Mouse (Mus musculus): Measurements from ENCODE around the gene Mark3. TPM values are rescaled to one million over a fixed set of nuclear protein-coding genes. Genes with fewer than 3 reads are reported as not detected.
A peak's percentile ranks its signal among the peaks of the same experiment; 100 is the strongest.

The Mark3 gene
- total RNA-seq, 4 experiments from 2014 or later: 89.3 to 107 (median 96.8) TPM

DNA sequence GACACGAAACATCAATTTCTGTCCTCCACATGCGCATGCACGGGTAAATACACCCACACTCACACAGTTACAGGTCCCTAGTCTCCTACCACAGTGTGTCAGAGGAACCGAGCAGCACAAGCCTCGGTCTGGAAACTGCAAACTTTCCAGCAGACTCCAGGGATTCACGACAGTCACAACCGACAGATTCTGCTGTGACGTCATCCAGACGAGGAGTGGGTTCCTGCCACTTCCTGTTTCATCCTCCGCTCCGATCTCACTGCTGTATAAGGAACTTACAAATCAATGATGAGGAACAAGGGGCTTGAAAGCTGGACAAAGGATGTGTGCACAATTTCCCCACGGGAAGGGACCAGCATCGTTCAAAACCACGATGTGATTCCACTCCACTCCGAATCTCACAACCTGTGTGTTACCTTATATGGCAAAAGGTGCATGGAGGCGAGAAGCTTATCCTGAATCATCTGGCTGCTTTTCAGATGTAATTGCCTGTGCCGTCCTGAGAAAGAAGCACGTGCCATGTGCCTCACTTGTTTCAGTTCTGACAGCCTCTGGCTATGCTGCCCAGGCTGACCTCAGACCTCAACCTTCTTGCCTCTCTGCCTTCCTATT, 14.6 kb upstream of the Mark3 start:
- DNase-seq (ENCODE audit: low spot score in 2 of 2): peak; percentile 67 to 70

DNA sequence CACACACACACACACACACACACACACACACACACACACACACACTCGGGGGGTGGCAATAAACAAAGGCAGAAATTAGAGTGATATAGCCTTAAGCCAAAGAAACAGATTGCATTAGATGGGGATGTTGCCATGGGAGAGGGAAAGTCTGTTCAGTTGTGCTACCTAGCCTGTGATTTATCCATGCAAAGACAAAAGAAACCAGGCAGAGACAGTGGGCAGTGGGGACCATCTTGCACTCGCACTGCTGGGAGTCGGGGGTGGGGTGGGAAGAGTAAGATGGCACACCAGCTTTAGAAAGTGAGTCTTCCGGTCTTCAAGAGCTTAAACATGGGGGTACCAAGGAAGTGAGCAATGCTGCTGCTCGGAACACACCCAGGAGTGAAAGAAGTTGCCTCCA, 14.0 kb upstream of the Mark3 start:
- peak; percentile 33 to 38 for DNase-seq (ENCODE audit: low spot score in 2 of 2)

DNA sequence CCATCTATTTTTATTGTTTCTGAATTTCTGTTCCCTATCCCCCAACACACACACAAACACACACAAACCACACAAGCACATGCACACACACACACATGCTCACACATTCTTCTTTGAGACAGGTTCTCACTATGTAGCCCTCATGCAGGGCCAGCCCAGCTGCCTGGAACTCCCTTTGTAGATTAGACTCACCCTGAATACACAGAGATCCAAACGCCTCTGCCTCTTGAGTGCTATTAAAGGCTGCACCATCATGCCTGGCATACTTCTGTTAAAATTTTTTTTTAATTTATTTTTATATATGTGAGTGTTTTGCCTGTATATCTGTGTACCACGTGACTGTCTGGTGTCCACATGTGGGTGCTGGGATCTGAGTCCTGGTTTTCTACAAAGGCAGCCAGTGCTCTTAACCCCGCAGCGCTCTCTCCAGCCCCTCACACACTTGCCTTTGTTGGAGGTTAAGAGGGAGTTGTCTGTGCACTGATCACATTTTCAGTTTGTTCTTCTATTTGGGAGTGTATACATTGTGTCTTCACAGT, 12.0 kb upstream of the Mark3 start:
- DNase-seq (ENCODE audit: low spot score in 2 of 2): no peak

DNA sequence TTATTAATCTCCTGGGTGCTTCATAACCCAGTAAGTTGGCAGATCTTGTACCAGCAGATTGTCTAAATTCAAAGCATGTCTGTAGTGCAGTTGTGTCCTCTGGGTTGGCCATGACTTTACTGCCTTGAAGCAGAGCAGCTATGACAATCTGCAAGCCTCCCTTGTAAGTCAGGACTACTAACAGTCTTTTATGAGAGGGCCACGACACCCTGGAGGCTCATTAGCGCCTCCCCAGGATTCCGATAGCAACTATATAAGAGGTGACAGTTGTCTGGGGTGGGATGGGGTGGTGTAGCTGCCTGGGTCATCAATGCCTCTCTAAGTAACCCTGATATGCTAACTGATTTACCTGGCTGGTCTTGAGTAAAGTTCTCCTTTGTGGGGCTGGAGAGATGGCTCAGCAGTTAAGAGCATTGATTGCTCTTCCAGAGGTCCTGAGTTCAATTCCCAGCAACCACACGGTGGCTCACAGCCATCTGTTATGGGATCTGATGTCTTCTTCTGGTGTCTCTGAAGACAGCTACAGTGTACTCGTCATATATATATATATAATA, 11.2 kb upstream of the Mark3 start:
- DNase-seq (ENCODE audit: low spot score in 2 of 2): no peak

DNA sequence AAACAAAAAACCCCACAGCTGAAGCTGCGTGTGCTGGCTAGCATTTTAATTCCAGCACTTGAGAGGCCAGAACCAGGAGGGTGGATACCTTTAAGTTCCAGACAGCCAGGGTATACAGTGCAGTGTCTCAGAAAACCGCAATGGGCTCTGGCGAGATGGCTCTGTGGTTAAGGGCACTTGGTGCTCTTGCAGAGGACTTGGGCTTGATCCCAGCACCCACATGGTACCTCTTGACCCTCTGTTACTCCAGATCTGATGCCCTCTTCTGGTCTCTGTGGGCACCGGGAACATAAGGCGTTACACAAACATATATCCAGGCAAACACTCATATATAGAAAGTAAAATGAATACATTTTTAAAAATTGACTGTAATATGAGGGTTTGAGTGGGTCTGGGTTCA, 9.0 kb upstream of the Mark3 start:
- no peak for DNase-seq (ENCODE audit: low spot score in 2 of 2)

DNA sequence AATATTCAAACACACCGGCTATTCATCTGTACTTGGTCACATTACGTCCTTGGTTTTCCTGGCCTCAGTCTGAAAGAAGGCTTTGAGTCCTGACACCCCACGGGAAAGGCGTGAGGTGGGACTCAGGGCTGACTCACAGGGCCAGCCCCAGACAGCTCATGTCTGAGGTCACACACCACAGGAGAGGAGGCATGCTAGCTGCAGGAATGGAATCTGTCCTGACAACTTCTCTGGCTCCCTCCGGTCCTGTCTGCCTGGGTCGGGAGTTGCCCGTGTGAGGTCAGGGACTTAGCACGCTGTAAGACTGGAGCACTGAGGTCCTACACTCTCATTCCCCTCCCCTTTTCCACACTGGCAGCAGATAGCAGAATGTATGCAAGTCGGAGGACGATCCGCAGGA, 5.5 kb upstream of the Mark3 start:
- DNase-seq (ENCODE audit: low spot score in 2 of 2): no peak

DNA sequence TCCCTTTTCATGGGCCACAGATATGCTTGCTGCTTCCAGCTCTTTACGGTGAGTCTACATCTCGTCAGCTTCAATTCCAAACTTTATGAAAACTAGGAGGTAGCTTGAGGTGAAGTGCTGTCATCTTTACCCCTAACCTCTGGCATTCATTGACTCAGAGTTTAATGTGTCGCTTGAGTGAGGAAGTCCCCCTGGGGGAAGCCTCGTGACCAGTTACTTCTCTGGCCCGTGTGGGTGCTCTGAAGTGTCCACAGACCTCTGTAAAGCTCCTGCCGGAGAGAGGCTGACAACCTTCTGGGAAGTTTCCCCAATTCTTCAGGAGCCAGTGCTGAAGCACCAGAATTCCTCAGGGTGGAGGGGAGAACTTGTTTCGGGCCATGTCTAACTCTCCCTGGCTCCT, 1.9 kb upstream of the Mark3 start:
- DNase-seq (ENCODE audit: low spot score in 2 of 2): no peak

DNA sequence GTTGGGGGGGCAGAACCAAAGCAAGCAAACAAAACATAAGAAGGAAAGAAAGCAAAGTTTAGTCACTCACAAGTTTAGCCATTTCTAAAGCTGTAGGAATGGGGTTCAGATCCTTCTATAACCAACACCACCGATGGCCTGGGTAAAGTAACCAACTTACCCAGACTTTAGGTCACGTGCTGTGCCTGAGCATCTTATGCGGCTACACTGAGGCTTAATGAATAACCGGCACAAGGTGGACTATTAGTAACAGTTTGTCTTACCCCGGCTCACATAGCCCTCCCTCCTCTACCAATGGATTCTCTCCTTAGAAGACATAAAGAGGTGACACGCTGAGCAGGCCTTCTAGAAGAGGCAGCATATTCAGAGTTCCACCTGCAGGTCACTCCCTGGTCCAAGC, 1.0 kb upstream of the Mark3 start:
- no peak for DNase-seq (ENCODE audit: low spot score in 2 of 2)

DNA sequence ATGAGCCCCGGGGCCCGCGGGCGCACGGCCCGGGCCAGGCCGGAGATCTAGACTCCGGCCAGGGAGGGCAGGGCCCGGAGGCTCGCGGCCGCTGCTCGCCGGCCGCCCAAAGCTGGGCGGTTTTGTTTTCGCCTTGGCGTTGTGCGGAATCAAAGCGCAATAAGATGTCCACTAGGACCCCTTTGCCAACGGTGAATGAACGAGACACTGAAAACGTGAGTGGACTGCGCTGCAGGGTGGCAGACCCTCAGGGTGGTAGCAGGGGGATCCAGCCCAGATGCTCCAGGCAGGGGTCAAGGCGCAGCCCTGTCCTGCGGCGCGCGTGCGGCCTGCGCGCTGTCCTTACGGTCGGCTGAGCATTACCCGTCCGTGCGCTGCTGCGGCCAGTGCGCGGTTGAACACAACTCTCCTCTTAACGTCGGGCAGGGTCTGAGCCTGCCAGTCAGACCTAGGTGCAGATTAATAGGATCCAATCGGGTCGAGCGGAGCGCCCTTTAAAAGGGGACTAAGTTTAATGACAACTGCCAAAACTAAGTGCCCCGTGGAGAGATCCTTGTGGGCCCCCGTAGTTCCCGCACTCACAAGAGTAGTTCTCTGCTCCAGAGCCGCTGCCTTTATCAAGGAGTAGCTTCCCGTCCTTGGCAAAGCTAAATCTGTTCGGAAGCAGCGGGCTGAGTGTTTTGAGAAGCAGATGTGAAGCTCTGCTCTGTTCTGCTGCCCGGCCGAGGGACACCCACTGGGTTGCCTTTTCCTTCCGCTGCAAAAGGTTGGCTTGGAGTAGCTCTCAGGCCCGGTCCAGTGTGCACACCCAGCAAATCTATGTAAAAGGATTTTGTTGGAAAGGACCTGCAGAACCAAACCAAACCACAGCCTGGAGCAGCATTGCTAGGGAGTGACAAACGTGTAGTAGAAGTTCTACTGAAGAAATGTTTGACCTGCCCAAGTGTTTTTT, 840 bp downstream of the Mark3 start:
- DNase-seq (ENCODE audit: low spot score in 2 of 2): no peak

DNA sequence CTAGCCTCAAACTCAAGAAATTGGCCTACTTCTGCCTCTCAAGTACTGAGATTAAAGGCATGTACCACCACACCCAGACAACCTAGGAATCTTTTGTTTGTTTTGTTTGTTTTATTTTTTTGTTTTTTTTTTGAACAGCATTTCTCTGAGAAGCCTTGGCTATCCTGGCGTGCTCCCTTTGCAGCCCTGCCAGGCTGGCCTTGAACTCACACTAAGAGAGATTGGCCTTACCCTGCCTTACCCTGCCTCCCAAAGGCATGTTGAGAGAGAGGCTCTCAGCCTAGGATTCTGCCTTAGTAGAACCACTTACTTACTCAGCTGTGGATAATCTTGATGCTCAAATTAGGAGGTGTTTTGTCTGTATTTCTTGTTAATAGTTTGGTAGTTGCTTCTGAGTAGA, 8.7 kb downstream of the Mark3 start:
- DNase-seq (ENCODE audit: low spot score in 2 of 2): no peak

DNA sequence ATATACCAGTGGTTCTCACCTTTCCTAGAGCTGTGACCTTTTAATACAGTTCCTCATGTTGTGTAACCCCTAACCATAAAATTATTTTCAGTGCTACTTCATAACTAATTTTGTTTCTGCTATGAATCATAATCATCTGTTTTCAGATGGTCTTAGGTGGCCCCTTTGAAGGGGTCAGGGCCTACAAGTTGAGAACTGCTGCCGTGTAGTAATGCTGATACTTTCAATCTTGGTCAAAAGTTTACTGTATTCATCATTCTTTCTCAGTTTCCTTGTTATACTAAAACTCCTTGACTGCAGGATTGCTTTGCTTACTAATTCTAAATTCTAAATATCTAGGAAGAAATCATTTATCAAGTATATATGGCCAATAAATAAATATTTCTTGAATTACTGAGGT, 10.1 kb downstream of the Mark3 start:
- DNase-seq (ENCODE audit: low spot score in 2 of 2): no peak

DNA sequence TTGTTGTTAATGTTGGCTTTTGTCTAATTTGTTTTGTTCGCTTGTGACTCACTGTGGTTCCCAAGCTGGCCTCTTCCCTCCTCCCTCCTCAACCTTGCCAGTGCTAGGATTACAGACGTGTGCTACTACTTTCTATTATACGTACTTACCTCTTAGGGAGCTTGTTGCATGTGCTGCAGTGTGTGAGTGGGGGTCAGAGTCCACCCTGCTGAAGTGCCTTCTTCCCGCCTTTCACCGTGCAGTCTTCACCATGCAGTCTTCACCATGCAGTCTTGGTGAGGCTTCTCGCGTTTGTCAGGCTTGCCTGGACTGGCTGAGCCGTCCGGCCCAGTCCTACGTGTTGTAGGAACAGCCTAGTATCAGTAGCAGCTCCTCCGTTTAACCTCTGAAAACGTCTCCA, 12.9 kb downstream of the Mark3 start:
- DNase-seq (ENCODE audit: low spot score in 2 of 2): no peak

DNA sequence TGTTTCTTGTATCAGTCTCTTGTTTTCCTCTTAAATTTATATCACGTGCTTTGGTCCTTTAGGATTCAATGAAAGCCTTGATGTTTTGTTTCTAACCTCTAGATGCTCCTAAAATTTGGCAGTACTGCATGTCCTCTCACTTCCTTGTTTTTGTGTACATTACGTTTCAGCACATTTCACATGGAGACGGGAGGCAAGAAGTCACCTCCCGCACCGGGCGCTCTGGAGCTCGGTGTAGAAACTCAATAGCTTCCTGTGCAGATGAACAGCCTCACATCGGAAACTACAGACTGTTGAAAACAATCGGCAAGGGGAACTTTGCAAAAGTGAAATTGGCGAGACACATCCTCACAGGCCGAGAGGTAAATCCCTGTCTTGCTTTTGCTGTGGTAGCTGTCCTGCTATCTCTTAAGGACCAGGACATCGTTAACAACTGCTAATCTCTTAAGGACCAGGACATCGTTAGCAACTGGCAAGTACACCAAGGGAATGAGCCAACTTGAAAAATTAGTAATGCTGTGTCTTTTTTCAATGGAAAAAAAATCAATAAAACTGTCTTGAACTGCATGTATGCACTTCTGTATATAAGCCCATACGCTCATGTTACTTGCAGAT, 18.2 kb downstream of the Mark3 start:
- DNase-seq (ENCODE audit: low spot score in 2 of 2): no peak

DNA sequence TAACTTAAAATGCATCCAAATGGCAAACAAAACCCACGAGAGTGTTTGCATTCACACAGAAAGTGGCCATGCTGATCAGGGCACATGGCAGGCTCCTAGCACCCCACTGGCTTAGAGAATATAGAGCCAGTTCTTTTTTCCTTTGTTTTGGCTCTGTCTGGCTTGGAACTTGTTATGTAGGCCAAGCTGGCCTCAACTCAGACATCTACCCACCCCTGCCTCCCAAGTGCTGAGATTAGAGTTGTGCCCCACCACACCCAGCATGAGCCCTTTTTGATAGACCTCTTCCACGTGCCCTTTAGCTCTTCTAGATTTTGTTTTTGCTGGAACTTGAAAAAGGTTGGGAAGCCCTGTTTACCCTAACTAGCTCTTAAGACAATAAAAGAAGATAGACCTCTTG, 19.5 kb downstream of the Mark3 start:
- DNase-seq (ENCODE audit: low spot score in 2 of 2): no peak

DNA sequence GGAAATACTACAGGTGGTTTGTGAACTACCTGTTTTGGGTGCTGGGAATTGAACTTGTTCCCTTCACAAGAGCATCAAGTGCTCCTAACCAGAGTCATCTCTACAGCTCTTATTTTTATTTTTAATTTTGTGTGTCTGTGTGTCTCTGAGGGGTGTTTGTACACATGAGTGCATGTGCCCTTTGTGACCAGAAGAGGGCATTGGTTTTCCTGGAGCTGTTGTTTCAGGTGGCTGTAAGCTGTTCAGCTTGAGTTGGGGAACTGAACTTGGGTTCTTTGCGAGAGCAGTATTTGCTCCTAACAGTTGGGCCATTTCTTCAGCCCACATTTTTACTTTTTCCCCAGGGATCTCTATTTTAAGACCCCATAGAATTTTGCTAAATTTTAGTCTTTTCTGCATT, 23.0 kb downstream of the Mark3 start:
- DNase-seq (ENCODE audit: low spot score in 2 of 2): no peak

DNA sequence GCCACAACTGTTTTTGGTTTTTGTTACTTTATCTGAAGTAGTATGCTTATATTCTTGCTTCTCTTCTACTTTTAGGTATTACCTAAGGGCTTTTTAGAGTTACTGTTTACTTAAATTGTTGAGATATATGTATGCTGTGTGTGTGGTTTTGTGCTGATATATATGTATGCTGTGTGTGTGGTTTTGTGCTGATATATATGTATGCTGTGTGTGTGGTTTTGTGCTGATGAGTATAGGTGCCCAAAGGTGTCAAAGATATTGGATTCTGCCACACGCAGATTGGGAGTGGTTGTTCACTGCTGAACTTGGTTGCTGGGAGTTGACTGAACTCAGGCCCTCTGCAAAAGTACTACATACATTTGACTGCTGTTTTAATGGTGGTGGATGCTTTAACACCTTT, 24.6 kb downstream of the Mark3 start:
- no peak for DNase-seq (ENCODE audit: low spot score in 2 of 2)

DNA sequence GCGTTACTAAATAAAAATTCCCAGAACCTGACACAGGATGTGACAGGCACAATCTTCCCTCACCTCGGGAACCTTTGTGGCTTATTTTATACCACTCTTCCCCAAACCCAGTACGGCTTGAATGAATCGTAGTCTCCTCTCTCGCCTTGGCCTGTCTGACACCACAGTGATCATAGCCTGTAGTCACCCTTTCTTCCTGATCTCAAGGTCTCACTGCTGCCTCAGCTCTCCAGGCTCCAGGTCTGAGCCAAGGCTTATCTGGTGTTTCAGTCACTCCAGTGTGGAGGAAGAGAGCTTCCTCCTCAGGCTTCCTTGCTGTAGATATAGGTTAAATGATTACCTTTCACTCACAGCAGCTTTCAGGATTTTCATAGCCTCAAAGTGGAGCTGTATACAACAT, 25.3 kb downstream of the Mark3 start:
- DNase-seq (ENCODE audit: low spot score in 2 of 2): no peak

DNA sequence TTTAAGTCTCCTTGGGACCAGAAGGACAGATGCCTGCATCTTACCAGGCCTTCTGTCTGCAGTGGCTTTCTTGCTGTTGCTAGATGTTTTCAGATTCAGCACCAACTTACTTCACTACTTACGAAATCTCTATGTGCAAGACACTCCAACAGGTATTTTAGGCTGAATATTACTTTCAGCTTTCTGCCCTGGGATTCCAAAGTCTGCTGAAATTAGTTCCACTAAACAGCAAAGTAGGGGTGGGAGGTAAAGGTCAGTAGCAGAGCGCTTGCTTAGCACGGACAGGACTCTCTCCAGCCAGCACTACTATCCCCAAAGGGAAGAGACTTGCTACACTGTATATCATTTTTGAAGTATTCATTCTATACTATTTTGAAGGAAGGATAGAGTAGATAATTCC, 29.5 kb downstream of the Mark3 start:
- DNase-seq (ENCODE audit: low spot score in 2 of 2): no peak

DNA sequence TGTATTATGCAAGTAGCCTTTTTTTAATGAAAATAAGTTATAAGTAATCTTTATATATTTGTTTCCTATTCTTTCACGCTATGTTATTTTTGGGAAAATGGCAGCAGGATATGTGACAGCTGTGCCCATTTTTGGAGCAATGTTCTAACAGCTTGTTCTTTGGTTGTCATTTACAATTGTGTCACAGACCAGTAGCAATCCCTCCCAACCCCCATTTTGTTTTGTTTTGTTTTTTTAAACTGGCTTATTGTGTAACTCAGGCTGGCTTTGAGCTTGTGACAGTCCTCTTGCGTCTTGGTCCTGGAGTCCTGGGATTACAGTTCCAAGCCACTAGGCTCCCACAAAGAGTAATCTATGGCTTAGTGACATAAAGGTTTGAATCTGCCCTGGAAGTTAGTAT, 31.3 kb downstream of the Mark3 start:
- DNase-seq (ENCODE audit: low spot score in 2 of 2): no peak

DNA sequence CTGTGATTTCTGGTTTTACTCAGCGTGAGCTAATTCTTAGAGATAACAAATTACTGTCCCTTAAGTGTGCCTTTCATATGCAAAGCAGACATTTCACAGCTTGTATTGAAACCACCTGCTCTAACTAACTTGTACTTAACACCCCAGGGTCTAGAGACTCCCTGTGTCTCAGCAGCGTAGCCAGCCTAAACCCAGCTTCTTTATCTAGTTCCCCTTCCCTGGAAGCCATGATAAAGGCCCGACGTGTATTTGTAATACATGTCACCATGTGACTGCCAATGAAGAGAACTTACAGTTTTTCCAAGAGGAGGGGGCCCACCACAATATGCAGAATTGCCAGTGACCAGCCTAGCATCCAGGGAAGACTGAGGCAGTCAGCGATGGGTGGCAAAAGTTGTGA, 33.7 kb downstream of the Mark3 start:
- no peak for DNase-seq (ENCODE audit: low spot score in 2 of 2)

DNA sequence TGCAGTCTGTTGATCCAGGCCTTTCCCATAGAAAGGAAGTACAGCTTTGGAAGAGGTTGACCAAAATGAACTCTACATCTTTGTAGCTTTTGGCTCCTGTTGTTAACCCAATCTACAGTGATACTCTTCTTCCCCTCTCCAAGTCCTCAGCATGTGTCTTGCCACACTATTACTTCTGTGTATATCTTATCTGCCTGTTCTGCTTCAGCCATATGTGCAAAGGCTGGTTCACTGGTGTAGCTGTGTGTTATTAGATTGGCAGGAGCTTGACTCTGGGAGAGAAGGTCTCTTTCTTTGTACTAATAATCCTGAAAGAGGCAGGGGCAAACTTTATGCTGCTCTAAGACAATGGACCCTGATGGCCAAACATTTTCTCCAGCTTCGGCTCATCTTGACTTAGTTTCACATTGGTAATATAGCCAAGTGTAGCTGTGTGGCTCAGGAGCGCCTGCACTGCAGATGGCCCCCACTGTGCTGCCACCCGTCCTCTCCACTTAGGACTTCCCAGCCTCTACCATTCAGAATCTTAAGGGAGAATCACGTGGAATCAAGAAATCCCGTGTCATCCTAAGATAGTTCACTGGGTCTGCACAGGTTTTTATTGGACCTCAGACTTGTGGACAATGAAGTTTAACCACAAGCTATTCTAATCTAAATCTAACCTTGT, 40.3 kb downstream of the Mark3 start:
- DNase-seq (ENCODE audit: low spot score in 2 of 2): no peak

DNA sequence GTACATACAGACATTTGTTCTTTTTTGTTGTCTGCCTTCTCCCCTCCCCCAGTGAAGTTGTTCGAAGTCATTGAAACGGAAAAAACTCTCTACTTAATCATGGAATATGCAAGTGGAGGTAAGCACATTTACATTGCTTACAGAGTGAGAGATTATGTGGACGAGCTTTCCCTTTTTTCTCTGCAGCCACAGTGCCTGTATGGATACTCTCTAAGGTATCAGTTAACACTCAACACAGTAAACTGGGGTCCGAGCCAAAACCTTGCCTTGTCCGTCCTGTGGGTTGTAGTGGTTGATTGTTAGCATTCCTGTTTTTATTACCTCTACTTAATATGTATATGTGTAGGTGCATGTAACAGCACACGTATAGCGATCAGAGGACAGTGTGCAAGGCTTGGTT, 43.9 kb downstream of the Mark3 start:
- DNase-seq (ENCODE audit: low spot score in 2 of 2): no peak
